Mouse (Mus musculus) erythroblast, adult 5-6 weeks (primary cell): ENCODE results near the gene Gm10840. TPM values are rescaled to one million over a fixed set of nuclear protein-coding genes. Genes with fewer than 3 reads are reported as not detected.
"Not testable (repeated sequence)": the region's sequence is repeated elsewhere in the genome, so short reads cannot be mapped to it uniquely, and the experiment has no call there.

Experiments used
- ATAC-seq: replicated peaks from 2 replicates; pipeline ENCODE4 v1.8.0; 2016; ENCODE audit warnings: moderate number of reproducible peaks, mild to moderate bottlenecking, moderate TSS enrichment, inconsistent platforms; ENCODE audit not compliant: poor library complexity, low FRiP score, severe bottlenecking
- total RNA-seq, 2 experiments: library from RNA; stranded (forward) in 1 of 2; stranded (reverse) in 1 of 2; fragments of 150-400 nt in 1 of 2; fragments of 200-764, 138-1000 nt in 1 of 2; gene quantifications; 2 replicates each; pipeline versions ENCODE4 v1.2.3 to v1.2.4; 2015 to 2017; ENCODE audit warnings: low replicate concordance in 2 of 2

The Gm10840 gene
- total RNA-seq, 2 experiments from 2014 or later, result not detected

GRCm38 (mm10) chr11:106193371-106194154 is 32.9 kb downstream of the Gm10840 start:
- peak; percentile 91 for ATAC-seq

- ATAC-seq, result no peak
Observed at GRCm38 (mm10) chr11:106194155-106194541, 33.5 kb downstream of the Gm10840 start.

GRCm38 (mm10) chr11:106194891-106195290 is 34.2 kb downstream of the Gm10840 start:
- no peak for ATAC-seq

- ATAC-seq, result no peak
Observed at GRCm38 (mm10) chr11:106195341-106195740, 34.7 kb downstream of the Gm10840 start.

- no peak for ATAC-seq
Observed at GRCm38 (mm10) chr11:106198277-106198676, 37.6 kb downstream of the Gm10840 start.

- ATAC-seq, result not testable (repeated sequence)
Observed at GRCm38 (mm10) chr11:106199997-106200396, 39.3 kb downstream of the Gm10840 start.

GRCm38 (mm10) chr11:106200756-106201155 is 40.1 kb downstream of the Gm10840 start:
- no peak for ATAC-seq

- ATAC-seq, result no peak
Observed at GRCm38 (mm10) chr11:106201337-106202122, 40.9 kb downstream of the Gm10840 start.

GRCm38 (mm10) chr11:106202123-106202465 is 41.4 kb downstream of the Gm10840 start, which contains the start of gene Strada:
Gene Strada, minus strand, starts transcription at chr11:106202168.
- no peak for ATAC-seq

Other genes with a start within 250 kb of the Gm10840 start
- 0.77 TPM in 1 of 2 replicates, not detected in the other for gene Cyb561, start 207.5 kb upstream of the Gm10840 start, total RNA-seq (2015; ENCODE audit: low replicate concordance)
- 0.28 and 0.77 TPM in 2 replicates for gene Cyb561, start 207.5 kb upstream of the Gm10840 start, total RNA-seq (2017; ENCODE audit: low replicate concordance)
- 0.96 and 7.3 TPM in 2 replicates for gene Ace, start 192.9 kb upstream of the Gm10840 start, total RNA-seq (2015; ENCODE audit: low replicate concordance)
- 2.3 and 5.3 TPM in 2 replicates for gene Ace, start 192.9 kb upstream of the Gm10840 start, total RNA-seq (2017; ENCODE audit: low replicate concordance)
- gene Ace3, start 166.2 kb upstream of the Gm10840 start, total RNA-seq (2015; ENCODE audit: low replicate concordance), result not detected in 2 replicates
- not detected in 2 replicates for gene Ace3, start 166.2 kb upstream of the Gm10840 start, total RNA-seq (2017; ENCODE audit: low replicate concordance)
- gene Kcnh6, start 152.7 kb upstream of the Gm10840 start, total RNA-seq (2015; ENCODE audit: low replicate concordance), result not detected in 2 replicates
- 0.68 TPM in 1 of 2 replicates, not detected in the other for gene Kcnh6, start 152.7 kb upstream of the Gm10840 start, total RNA-seq (2017; ENCODE audit: low replicate concordance)
- 20.5 and 25.9 TPM in 2 replicates for gene Dcaf7, start 124.0 kb upstream of the Gm10840 start, total RNA-seq (2015; ENCODE audit: low replicate concordance)
- gene Dcaf7, start 124.0 kb upstream of the Gm10840 start, total RNA-seq (2017; ENCODE audit: low replicate concordance), result 20.2 and 27.3 TPM in 2 replicates
- gene Taco1, start 94.8 kb upstream of the Gm10840 start, total RNA-seq (2015; ENCODE audit: low replicate concordance), result 1.2 and 1.9 TPM in 2 replicates
- gene Taco1, start 94.8 kb upstream of the Gm10840 start, total RNA-seq (2017; ENCODE audit: low replicate concordance), result 0.17 and 8.5 TPM in 2 replicates
- 2.9 and 6.3 TPM in 2 replicates for gene Map3k3, start 76.2 kb upstream of the Gm10840 start, total RNA-seq (2015; ENCODE audit: low replicate concordance)
- 5.2 and 11.7 TPM in 2 replicates for gene Map3k3, start 76.2 kb upstream of the Gm10840 start, total RNA-seq (2017; ENCODE audit: low replicate concordance)
- 43.2 and 53.5 TPM in 2 replicates for gene Limd2, start within 50 bp of the Gm10840 start, total RNA-seq (2015; ENCODE audit: low replicate concordance)
- gene Limd2, start within 50 bp of the Gm10840 start, total RNA-seq (2017; ENCODE audit: low replicate concordance), result 7.4 and 14.3 TPM in 2 replicates
- 3.8 and 11.5 TPM in 2 replicates for gene Strada, start 41.3 kb downstream of the Gm10840 start, total RNA-seq (2015; ENCODE audit: low replicate concordance)
- 4.9 and 5.7 TPM in 2 replicates for gene Strada, start 41.3 kb downstream of the Gm10840 start, total RNA-seq (2017; ENCODE audit: low replicate concordance)
- 11.5 and 15.2 TPM in 2 replicates for gene Ccdc47, start 55.5 kb downstream of the Gm10840 start, total RNA-seq (2015; ENCODE audit: low replicate concordance)
- 38.8 and 57.4 TPM in 2 replicates for gene Ccdc47, start 55.5 kb downstream of the Gm10840 start, total RNA-seq (2017; ENCODE audit: low replicate concordance)
- 13.4 and 14.6 TPM in 2 replicates for gene Ddx42, start 56.1 kb downstream of the Gm10840 start, total RNA-seq (2015; ENCODE audit: low replicate concordance)
- gene Ddx42, start 56.1 kb downstream of the Gm10840 start, total RNA-seq (2017; ENCODE audit: low replicate concordance), result 18.8 and 35.8 TPM in 2 replicates
- 6.0 and 7.5 TPM in 2 replicates for gene Ftsj3, start 95.2 kb downstream of the Gm10840 start, total RNA-seq (2015; ENCODE audit: low replicate concordance)
- gene Ftsj3, start 95.2 kb downstream of the Gm10840 start, total RNA-seq (2017; ENCODE audit: low replicate concordance), result 24.0 and 29.1 TPM in 2 replicates
- gene Psmc5, start 95.3 kb downstream of the Gm10840 start, total RNA-seq (2015; ENCODE audit: low replicate concordance), result 11.7 and 23.8 TPM in 2 replicates
- 30.6 and 49.8 TPM in 2 replicates for gene Psmc5, start 95.3 kb downstream of the Gm10840 start, total RNA-seq (2017; ENCODE audit: low replicate concordance)
- gene Smarcd2, start 112.1 kb downstream of the Gm10840 start, total RNA-seq (2015; ENCODE audit: low replicate concordance), result 15.9 and 17.1 TPM in 2 replicates
- gene Smarcd2, start 112.1 kb downstream of the Gm10840 start, total RNA-seq (2017; ENCODE audit: low replicate concordance), result 41.4 and 51.1 TPM in 2 replicates
- 0.42 TPM in 1 of 2 replicates, not detected in the other for gene Tcam1, start 115.8 kb downstream of the Gm10840 start, total RNA-seq (2015; ENCODE audit: low replicate concordance)
- gene Tcam1, start 115.8 kb downstream of the Gm10840 start, total RNA-seq (2017; ENCODE audit: low replicate concordance), result 0.56 TPM in 1 of 2 replicates, not detected in the other
- not detected in 2 replicates for gene Gh, start 141.0 kb downstream of the Gm10840 start, total RNA-seq (2015; ENCODE audit: low replicate concordance)
- not detected in 2 replicates for gene Gh, start 141.0 kb downstream of the Gm10840 start, total RNA-seq (2017; ENCODE audit: low replicate concordance)
- gene Cd79b, start 153.9 kb downstream of the Gm10840 start, total RNA-seq (2015; ENCODE audit: low replicate concordance), result 10.7 and 16.1 TPM in 2 replicates
- gene Cd79b, start 153.9 kb downstream of the Gm10840 start, total RNA-seq (2017; ENCODE audit: low replicate concordance), result 3.2 and 7.2 TPM in 2 replicates
- gene Scn4a, start 192.4 kb downstream of the Gm10840 start, total RNA-seq (2015; ENCODE audit: low replicate concordance), result not detected in 2 replicates
- gene Scn4a, start 192.4 kb downstream of the Gm10840 start, total RNA-seq (2017; ENCODE audit: low replicate concordance), result not detected in 2 replicates
- gene Prr29, start 204.6 kb downstream of the Gm10840 start, total RNA-seq (2015; ENCODE audit: low replicate concordance), result not detected in 2 replicates
- not detected in 2 replicates for gene Prr29, start 204.6 kb downstream of the Gm10840 start, total RNA-seq (2017; ENCODE audit: low replicate concordance)
- 9.8 and 10.7 TPM in 2 replicates for gene Icam2, start 227.2 kb downstream of the Gm10840 start, total RNA-seq (2015; ENCODE audit: low replicate concordance)
- 4.0 and 13.7 TPM in 2 replicates for gene Icam2, start 227.2 kb downstream of the Gm10840 start, total RNA-seq (2017; ENCODE audit: low replicate concordance)